Mouse (Mus musculus) limb, embryonic 14.5 days (tissue): Measurements from ENCODE around the gene Slc27a1. TPM values are rescaled to one million over a fixed set of nuclear protein-coding genes. Genes with fewer than 3 reads are reported as not detected.

Experiments used
- ATAC-seq: fragments of 200-750 bp; cut with Nextera tagmentation; 2 replicates; pipeline ENCODE4 v1.8.0; 2017; ENCODE audit warnings: low read depth, moderate number of reproducible peaks, moderate TSS enrichment; ENCODE audit not compliant: low FRiP score
- DNase-seq: peaks from one replicate; pipeline ENCODE4 v3.0.0-alpha.2; 2015; ENCODE audit warnings: low spot score
- H3K27ac ChIP-seq: fragments of 300-500 bp; sonication (generic); replicated peaks from 2 replicates; pipeline ENCODE4 v1.5.1; 2014; ENCODE audit warnings: low read depth, mild to moderate bottlenecking, low read length, moderate library complexity, mixed read lengths
- H3K27me3 ChIP-seq: fragments of 300-500 bp; sonication (generic); 2 replicates; pipeline ENCODE4 v1.6.1; 2014; ENCODE audit warnings: low read length, mixed read lengths; ENCODE audit not compliant: control insufficient read depth, insufficient read depth
- H3K36me3 ChIP-seq: fragments of 300-500 bp; sonication (generic); 2 replicates; pipeline ENCODE4 v1.6.1; 2014; ENCODE audit warnings: mild to moderate bottlenecking, low read length, moderate library complexity, mixed read lengths; ENCODE audit not compliant: control insufficient read depth, insufficient read depth
- H3K4me1 ChIP-seq: fragments of 300-500 bp; sonication (generic); 2 replicates; pipeline ENCODE4 v1.6.1; 2014; ENCODE audit warnings: antibody characterized with exemption, low read length, mixed read lengths; ENCODE audit not compliant: control insufficient read depth, insufficient read depth
- H3K4me2 ChIP-seq: fragments of 300-500 bp; sonication (generic); replicated peaks from 2 replicates; pipeline ENCODE4 v1.6.1; 2014; ENCODE audit warnings: low read depth, mild to moderate bottlenecking, low read length, moderate library complexity; ENCODE audit not compliant: severe bottlenecking
- H3K4me3 ChIP-seq: fragments of 300-500 bp; sonication (generic); replicated peaks from 2 replicates; pipeline ENCODE4 v1.5.1; 2014; ENCODE audit warnings: low read length
- H3K9ac ChIP-seq: fragments of 300-500 bp; sonication (generic); 2 replicates; pipeline ENCODE4 v1.6.1; 2014; ENCODE audit warnings: mild to moderate bottlenecking, low read depth, low read length, moderate library complexity; ENCODE audit not compliant: severe bottlenecking
- H3K9me3 ChIP-seq: fragments of 300-500 bp; sonication (generic); 2 replicates; pipeline ENCODE4 v1.6.1; 2016; ENCODE audit warnings: low read length; ENCODE audit not compliant: control insufficient read depth
- POLR2A ChIP-seq: fragments of 200-500 bp; IDR thresholded peaks from 2 replicates; pipeline ENCODE4 v1.8.0; 2012; ENCODE audit warnings: inconsistent platforms, mild to moderate bottlenecking, moderate library complexity, borderline replicate concordance; ENCODE audit not compliant: insufficient read depth, insufficient read length; ENCODE audit errors: extremely low read depth
- WGBS: fragments of 180-500 bp; shearing (Covaris S2); extraction: QIAGEN DNeasy Blood & Tissue Kit; methylation state at CpG from one replicate; pipeline ENCODE4 v1.1.7; 2014; 5-methylcytosine and 5-hydroxymethylcytosine counted together
- polyA plus RNA-seq, 2 experiments: library from polyadenylated mRNA; depleted of rRNA in 1 of 2; stranded (reverse) in 1 of 2; unstranded in 1 of 2; fragments of >200 nt; fragmentation: Nextera tagmentation in 1 of 2; extraction: Ambion mirVana in 1 of 2; gene quantifications; 2 replicates each; pipeline versions ENCODE4 v1.2.1 to v1.2.3; 2012 to 2014

Gene Slc27a1
- polyA plus RNA-seq, 2 experiments = 24.3 to 87.8 TPM

GRCm38 (mm10) chr8:71570291-71570954 lies 1.7 kb downstream of the Slc27a1 start:
- Histone ChIP-seq H3K4me3 (peak overlapping the region; percentile 54), H3K36me3 (no peaks in the 10 kb centered on the region), H3K9ac (peak overlapping the region; percentile 66), H3K4me1 (peaks cover 31% of the 10 kb centered on the region), H3K4me2 (peak overlapping the region; percentile 88), H3K9me3 (no peaks in the 10 kb centered on the region), H3K27ac (peak overlapping the region; percentile 81), H3K27me3 (peaks cover 11% of the 10 kb centered on the region; the same call in 1 of the 2 replicates)
- TF ChIP-seq POLR2A = peak; percentile 51; the same call in 1 of the 2 replicates
- under 1% methylated on average over 41 of the region's 41 CpGs for WGBS
- DNase-seq (peak; percentile 98), ATAC-seq (peak; percentile 92)

DNA sequence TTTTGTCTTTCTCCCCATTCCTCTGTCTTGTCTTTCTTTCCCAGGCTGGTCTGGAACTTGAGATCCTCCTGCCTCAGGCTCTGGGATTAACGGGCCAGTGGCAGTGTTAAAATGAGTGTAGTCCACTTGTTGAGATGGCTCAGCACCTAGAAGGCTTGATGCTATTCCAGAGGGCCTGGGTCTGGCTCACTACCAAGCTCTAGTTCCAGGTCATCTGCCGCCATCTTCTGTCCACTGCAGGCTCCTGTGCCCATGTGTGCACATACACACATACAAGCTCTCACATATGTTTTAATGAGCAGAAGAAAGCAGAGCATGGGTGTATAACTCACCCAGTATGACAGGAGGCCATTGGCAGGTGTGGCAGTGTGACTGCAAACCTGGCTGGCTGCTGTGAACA lies 3.4 kb downstream of the Slc27a1 start:
- no peak overlapping the region; the same call in 1 of the 2 replicates for H3K4me2 ChIP-seq
- 88% methylated on average over 2 of the region's 2 CpGs for WGBS

DNA sequence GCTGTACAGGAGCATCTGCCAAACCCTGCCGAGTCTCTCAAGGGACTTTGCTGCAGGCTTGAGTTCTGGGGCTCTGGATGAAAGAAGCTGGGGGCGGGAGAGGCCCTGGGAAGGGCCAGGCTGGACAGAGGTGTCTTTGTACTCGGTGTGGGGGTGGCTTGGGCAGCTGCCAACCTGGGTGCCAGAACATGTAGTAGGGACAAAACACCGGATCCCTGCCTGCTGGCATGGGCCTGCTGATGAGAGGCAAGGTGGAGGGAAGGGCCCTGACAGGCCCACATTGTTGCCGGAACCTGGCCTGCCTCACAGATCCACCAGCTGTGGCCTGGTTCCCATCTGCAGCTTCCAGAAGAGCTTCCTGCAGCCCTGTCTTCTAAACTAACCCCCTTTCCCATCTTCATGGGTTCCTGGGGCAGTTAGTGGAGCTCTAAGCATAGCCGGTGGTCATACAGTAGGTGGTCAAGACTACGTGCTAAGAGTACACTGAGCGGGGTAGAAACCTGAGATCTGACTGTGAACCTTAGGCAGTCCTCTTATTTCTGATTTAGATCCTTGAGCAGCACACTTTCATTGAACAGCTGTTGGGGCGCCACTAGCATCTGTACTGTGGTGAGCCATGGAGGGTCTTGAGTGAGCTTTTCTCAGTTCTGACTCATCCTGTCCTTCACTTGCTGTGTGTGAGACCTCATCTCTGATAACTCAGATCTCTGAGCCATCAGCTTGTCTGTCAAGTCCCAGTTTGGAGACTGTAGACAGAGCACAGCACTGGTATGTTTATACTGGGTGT lies 4.4 kb downstream of the Slc27a1 start:
- H3K27ac ChIP-seq = no peak overlapping the region; the same call in 1 of the 2 replicates
- 64% methylated on average over 9 of the region's 9 CpGs for WGBS
- H3K27me3 ChIP-seq = peaks cover 6% of the 10 kb centered on the region; the same call in 1 of the 2 replicates
- no peak overlapping the region for H3K9ac ChIP-seq
- TF ChIP-seq POLR2A = no peak
- H3K36me3 ChIP-seq = no peaks in the 10 kb centered on the region
- H3K4me3 ChIP-seq = peak overlapping the region; percentile 4; the same call in 1 of the 2 replicates
- no peak overlapping the region; the same call in 1 of the 2 replicates for H3K4me2 ChIP-seq
- H3K9me3 ChIP-seq = no peaks in the 10 kb centered on the region
- H3K4me1 ChIP-seq = peaks cover 31% of the 10 kb centered on the region
- DNase-seq = peak; percentile 44
- ATAC-seq = no peak

More for the DNA sequence above, 3.4 kb downstream of the Slc27a1 start:
- Histone ChIP-seq H3K9ac (no peak overlapping the region), H3K9me3 (no peaks in the 10 kb centered on the region), H3K27me3 (peaks cover 11% of the 10 kb centered on the region; the same call in 1 of the 2 replicates), H3K27ac (no peak overlapping the region), H3K4me3 (no peak overlapping the region), H3K36me3 (no peaks in the 10 kb centered on the region), H3K4me1 (peaks cover 31% of the 10 kb centered on the region)
- no peak for TF ChIP-seq POLR2A
- no peak for DNase-seq
- no peak for ATAC-seq

DNA sequence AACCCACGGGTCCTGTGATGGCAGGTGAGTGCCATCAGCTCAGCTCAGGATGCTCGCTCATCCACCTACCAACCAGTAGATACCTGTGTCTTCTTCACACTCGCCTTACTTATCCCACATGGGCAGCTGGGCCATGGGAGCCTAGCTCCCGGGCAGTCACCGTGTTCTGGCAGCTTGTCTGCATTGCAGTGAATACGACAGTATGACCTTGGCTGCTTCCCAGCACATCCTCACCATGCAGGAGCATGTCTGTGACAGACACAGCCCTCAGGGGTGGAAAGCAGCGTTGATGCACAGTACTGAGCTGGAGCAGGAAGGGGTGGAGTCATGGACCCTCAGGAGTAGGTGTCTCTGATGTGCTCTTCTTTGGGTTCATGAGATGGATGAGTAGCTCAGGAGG lies 5.7 kb downstream of the Slc27a1 start:
- ATAC-seq = no peak
- 73% methylated on average over 7 of the region's 7 CpGs for WGBS
- no peaks in the 10 kb centered on the region for H3K9me3 ChIP-seq
- H3K4me2 ChIP-seq = no peak overlapping the region
- no peaks in the 10 kb centered on the region for H3K36me3 ChIP-seq
- TF ChIP-seq POLR2A = no peak
- DNase-seq = no peak
- H3K4me3 ChIP-seq = no peak overlapping the region
- peaks cover 23% of the 10 kb centered on the region for H3K4me1 ChIP-seq
- no peak overlapping the region for H3K9ac ChIP-seq
- H3K27ac ChIP-seq = no peak overlapping the region
- no peaks in the 10 kb centered on the region for H3K27me3 ChIP-seq

- 54% methylated on average over 1 of the region's 1 CpGs for WGBS
- DNase-seq (no peak), ATAC-seq (no peak)
- Histone ChIP-seq H3K4me2 (no peak overlapping the region), H3K9ac (no peak overlapping the region), H3K27ac (no peak overlapping the region), H3K27me3 (no peaks in the 10 kb centered on the region), H3K36me3 (no peaks in the 10 kb centered on the region), H3K4me1 (peaks cover 22% of the 10 kb centered on the region), H3K4me3 (no peak overlapping the region), H3K9me3 (no peaks in the 10 kb centered on the region)
- no peak for TF ChIP-seq POLR2A
These were observed 6.3 kb downstream of the Slc27a1 start for GRCm38 (mm10) chr8:71575020-71575419.
